Mouse (Mus musculus): ENCODE data around the gene Abat.

Abat gene

DNA sequence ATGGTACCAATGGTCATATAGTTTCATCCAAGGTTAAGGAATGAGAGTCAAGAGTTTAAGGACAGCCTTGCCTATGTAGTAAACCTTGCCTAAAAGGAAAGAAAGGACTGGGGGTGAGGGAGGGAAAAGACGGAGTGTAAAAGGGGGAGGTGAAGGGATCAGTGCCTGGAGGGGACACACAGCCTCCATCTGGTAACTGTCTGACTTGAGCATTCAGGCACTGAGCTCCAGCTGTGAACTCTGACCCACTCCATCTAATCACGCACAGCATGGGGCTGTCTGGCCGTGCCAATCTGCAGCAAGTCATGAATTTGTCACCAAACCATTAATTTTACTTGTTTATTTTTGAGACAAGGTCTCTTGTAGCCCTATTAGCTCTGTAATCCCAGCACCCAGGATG, 60.5 kb downstream of the Abat start:
- DNase-seq (ENCODE audit: low spot score in 2 of 2) = no peak

GRCm38 (mm10) chr16:8574316-8574715, 61.1 kb downstream of the Abat start:
- DNase-seq (ENCODE audit: low spot score in 2 of 2) = no peak

- DNase-seq (ENCODE audit: low spot score in 2 of 2) = no peak
Observed at GRCm38 (mm10) chr16:8576111-8576510, 62.9 kb downstream of the Abat start.

- no peak for DNase-seq (ENCODE audit: low spot score in 2 of 2)
Observed at GRCm38 (mm10) chr16:8576901-8577300, 63.7 kb downstream of the Abat start.

DNA sequence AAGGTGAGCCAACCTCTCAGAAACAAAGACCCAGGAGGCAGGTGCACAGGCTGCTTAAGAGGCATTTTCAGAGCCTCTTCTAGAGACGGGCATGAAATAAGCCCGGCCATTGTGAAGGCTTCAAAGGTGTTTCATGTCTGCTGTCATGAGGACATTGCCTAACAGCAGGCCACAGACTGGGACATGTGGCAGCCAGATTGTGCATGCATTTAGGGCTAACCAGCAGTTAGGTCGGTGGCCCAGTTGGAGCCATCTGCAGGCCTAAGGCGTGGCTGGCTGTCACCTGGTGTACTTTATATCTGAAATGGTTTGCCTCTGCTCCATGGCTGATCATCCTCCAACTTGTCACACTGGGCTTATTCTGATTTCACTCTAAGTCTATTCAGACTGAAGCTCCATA, 65.1 kb downstream of the Abat start:
- DNase-seq (ENCODE audit: low spot score in 2 of 2) = no peak

GRCm38 (mm10) chr16:8579546-8579945, 66.3 kb downstream of the Abat start:
- DNase-seq (ENCODE audit: low spot score in 2 of 2) = no peak

- no peak for DNase-seq (ENCODE audit: low spot score in 2 of 2)
Observed at GRCm38 (mm10) chr16:8581661-8582239, 68.5 kb downstream of the Abat start.

GRCm38 (mm10) chr16:8582579-8583295, 69.5 kb downstream of the Abat start:
- DNase-seq (ENCODE audit: low spot score in 2 of 2) = no peak

- no peak for DNase-seq (ENCODE audit: low spot score in 2 of 2)
Observed at GRCm38 (mm10) chr16:8584248-8584647, 71.0 kb downstream of the Abat start.

DNA sequence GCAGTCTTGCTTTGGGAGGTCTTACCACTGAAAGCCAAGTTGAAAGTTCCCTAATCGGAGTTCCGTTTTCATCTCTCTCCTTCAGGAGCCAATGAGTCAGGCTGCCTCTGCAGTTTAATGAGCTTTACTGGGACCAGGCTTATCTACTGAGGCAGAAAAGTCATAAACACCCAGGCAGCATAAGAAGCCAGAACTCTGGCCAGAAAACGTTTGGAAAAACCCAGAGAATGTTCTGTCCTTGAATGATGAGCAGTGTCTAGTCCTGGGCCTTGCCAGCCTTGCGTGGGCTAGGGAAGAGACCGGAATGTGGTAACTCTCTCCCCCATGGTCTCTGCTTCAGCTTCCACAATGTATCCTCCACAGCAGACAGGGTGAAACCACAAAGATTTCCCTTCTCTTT, 71.8 kb downstream of the Abat start:
- DNase-seq (ENCODE audit: low spot score in 2 of 2) = no peak

GRCm38 (mm10) chr16:8595411-8595810, 82.2 kb downstream of the Abat start:
- DNase-seq (ENCODE audit: low spot score in 2 of 2) = no peak

GRCm38 (mm10) chr16:8596336-8596735, 83.1 kb downstream of the Abat start:
- no peak for DNase-seq (ENCODE audit: low spot score in 2 of 2)

DNA sequence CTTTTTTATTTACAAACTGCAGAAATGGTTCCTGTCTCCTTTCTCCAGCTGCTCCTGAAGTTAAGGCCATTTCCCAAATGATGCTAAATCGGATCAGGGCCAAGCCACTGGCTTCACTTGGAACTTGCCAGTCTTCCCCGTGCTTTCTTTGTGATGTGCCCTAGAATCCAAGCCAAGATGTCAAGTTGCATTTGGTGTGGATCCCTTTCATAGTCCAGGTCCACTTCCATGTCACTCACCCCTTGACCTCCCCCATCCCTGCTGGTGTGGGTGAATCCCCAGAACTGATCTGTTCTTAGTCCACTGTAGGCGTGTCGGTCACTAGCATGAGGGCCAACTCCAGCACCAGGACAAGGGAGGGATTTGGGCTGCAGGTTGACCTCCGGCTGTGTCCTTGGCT, 84.3 kb downstream of the Abat start:
- DNase-seq (ENCODE audit: low spot score in 2 of 2) = no peak

DNA sequence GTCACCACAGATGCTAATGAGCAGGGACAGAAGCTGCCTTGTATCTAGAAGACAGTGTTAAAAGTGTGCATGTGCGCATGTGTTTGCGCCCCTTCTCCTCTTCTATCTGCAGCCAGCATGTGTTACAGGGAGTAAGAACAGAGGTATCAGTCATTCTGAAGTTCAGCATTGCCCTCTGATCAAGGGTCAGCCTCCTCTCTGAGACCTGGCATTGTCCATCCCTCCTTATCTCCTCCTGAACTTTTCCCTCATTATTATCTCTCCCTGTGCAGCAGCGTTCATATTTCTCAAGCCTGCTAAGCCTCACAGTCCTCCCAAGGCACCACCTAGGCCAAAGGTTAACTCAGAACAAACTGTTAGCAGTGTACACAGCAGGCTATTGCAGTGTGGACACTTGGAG, 90.6 kb downstream of the Abat start:
- no peak for DNase-seq (ENCODE audit: low spot score in 2 of 2)

GRCm38 (mm10) chr16:8610397-8610796, 97.2 kb downstream of the Abat start:
- no peak for DNase-seq (ENCODE audit: low spot score in 2 of 2)

DNA sequence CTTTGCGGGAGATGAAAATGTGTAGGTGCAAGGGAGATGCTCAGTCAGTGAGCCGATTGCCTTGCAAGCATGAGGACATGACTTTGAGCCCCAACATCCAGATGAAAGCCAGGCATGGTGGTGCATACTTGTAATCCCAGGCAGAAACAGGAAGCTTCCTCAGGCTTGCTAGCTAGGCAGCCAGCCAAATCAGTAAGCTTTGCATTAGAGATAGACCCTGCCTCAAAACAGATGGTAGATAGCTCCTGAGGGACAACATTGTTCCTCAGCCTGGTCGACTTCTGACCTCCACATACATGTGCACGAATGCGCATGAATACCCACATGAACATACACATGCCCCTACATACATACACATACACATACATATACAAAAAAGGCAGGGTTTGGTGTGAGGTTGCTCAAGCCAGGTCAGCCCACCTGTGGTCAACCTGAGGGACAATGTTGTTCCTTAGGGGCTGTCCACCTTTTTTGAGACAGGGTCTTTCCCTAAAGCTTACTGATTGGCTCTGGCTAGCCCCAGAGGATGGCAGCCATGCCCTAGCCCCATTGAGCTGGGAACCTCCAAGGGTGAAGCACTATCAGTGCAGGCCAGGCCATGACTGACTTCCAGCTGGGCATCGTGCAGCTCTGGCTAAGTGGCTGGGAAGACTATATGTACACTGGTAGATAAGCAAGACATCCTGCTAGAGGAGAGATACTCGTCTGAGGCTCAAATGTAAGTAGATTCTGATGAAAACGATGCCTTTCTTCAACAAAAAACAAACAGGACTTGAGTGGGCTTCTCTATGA, 99.2 kb downstream of the Abat start:
- no peak for DNase-seq (ENCODE audit: low spot score in 2 of 2)

- DNase-seq (ENCODE audit: low spot score in 2 of 2) = no peak
Observed at GRCm38 (mm10) chr16:8613039-8613438, 99.8 kb downstream of the Abat start.

GRCm38 (mm10) chr16:8613447-8613846, 100.2 kb downstream of the Abat start:
- DNase-seq (ENCODE audit: low spot score in 2 of 2) = no peak

- no peak for DNase-seq (ENCODE audit: low spot score in 2 of 2)
Observed at GRCm38 (mm10) chr16:8619659-8620314, 106.6 kb downstream of the Abat start.

DNA sequence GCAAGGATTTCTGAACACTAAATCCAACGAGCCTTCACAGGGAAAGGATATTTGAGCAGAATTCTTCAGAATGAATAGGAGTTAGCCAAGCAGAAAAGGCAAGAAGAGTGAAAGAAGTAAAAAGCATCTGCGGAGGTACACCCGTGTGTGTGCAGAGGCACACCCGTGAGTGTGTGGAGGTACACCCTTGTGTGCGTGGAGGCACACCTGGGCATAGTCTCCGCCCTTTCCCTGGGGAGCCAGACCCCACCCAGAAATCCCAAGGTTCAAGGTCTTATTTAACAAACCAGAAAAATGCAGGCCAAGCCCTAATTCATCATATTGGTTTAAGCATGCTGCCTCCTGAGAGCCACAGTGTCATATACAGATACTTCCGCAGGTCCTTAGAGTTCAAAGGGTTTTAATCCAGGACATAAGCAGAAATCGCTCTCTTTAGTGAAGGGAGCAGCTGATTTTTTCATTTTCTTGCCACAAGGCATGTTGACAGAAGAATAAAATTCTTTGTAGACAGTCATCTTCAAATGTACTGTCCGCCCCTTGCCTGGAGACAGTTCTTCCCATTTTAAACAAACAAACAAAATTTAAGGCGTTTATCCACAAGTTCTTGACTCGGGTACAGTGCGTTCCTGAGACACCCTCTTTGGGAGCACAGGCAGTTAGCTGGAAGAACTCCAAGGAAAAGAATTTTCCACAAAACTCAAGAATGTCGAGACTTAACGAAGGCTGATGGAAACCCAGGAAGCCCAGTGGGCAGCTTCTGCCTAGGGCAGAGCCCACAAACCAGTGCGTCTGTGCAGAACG, 107.3 kb downstream of the Abat start:
- no peak for DNase-seq (ENCODE audit: low spot score in 2 of 2)

DNA sequence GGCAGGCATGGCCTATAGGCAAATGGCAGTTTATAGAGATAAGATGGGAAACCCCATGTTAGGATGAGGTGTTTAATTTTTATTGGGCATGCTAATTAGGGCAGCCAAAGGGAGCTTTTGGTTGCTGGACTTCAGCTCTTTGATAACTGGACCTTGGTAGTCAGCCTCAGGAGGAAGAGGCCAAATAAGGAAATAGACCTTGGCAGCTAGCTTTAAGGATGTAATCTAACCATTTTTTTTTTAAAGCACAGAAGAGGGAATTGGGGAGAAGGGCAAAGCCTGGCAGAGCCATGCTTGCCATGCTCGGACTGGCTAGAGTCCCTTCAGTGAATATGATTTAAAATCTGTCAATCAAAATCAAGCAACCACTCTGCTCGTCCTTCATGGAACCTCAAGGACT, 117.2 kb downstream of the Abat start:
- DNase-seq (ENCODE audit: low spot score in 2 of 2) = no peak

DNA sequence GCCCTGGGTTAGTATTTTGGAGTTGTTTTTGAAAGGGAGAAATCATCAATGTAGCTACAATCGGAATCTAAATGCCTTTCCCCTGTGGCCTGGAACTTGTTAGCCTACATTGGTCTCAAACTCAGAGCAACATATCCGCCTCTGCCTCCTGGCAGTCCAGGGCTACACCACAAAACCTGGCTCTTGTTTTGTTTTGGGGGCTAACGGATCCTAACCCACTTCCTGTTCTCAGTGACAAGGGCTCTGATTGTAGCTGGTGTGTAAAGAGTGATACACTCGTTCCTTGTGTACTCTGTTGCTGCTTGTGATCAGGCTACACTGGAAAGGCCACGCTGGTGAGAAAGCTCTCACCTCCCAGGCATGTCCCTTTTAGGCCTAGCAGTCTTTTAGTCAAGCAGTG, 118.2 kb downstream of the Abat start:
- no peak for DNase-seq (ENCODE audit: low spot score in 2 of 2)

Measured in cerebellum, postnatal 4 days (tissue).